Mouse (Mus musculus) forebrain, embryonic 11.5 days (tissue): ENCODE results near the gene Armcx1. TPM values are rescaled to one million over a fixed set of nuclear protein-coding genes. Genes with fewer than 3 reads are reported as not detected.
"Not testable (repeated sequence)": the region's sequence is repeated elsewhere in the genome, so short reads cannot be mapped to it uniquely, and the experiment has no call there.

Experiments
- ATAC-seq: fragments of 200-750 bp; cut with Nextera tagmentation; replicated peaks from 2 replicates; pipeline ENCODE4 v1.8.0; 2017; ENCODE audit warnings: moderate TSS enrichment; ENCODE audit not compliant: low FRiP score
- DNase-seq: peaks from one replicate; pipeline ENCODE4 v3.0.0-alpha.2; 2017; ENCODE audit warnings: low spot score
- H3K27ac ChIP-seq: fragments of 300-500 bp; sonication (generic); 2 replicates; pipeline ENCODE4 v1.5.1; 2014; ENCODE audit warnings: low read depth, low read length
- H3K27me3 ChIP-seq: fragments of 300-500 bp; sonication (generic); 2 replicates; pipeline ENCODE4 v1.6.1; 2014; ENCODE audit warnings: mild to moderate bottlenecking, low read length, mixed read lengths; ENCODE audit not compliant: control insufficient read depth, insufficient read depth
- H3K36me3 ChIP-seq: fragments of 300-500 bp; sonication (generic); 2 replicates; pipeline ENCODE4 v1.6.1; 2014; ENCODE audit warnings: mild to moderate bottlenecking, low read length, moderate library complexity, mixed read lengths; ENCODE audit not compliant: control insufficient read depth, insufficient read depth
- H3K4me1 ChIP-seq: fragments of 300-500 bp; sonication (generic); replicated peaks from 2 replicates; pipeline ENCODE4 v1.6.1; 2014; ENCODE audit warnings: low read length, mixed read lengths; ENCODE audit not compliant: control insufficient read depth, insufficient read depth
- H3K4me2 ChIP-seq: fragments of 300-500 bp; sonication (generic); 2 replicates; pipeline ENCODE4 v1.6.1; 2014; ENCODE audit warnings: low read depth, mild to moderate bottlenecking, low read length, moderate library complexity, mixed read lengths; ENCODE audit not compliant: severe bottlenecking
- H3K4me3 ChIP-seq: fragments of 300-500 bp; sonication (generic); 2 replicates; pipeline ENCODE4 v1.5.1; 2014; ENCODE audit warnings: low read depth, low read length
- H3K9ac ChIP-seq: fragments of 300-500 bp; sonication (generic); 2 replicates; pipeline ENCODE4 v1.6.1; 2014; ENCODE audit warnings: low read length
- H3K9me3 ChIP-seq: fragments of 300-500 bp; sonication (generic); 2 replicates; pipeline ENCODE4 v1.6.1; 2016; ENCODE audit warnings: low read length, mixed read lengths; ENCODE audit not compliant: control insufficient read depth
- WGBS: fragments of 180-500 bp; shearing (Covaris S2); extraction: QIAGEN DNeasy Blood & Tissue Kit; methylation state at CpG from one replicate; pipeline ENCODE4 v1.1.7; 2014; 5-methylcytosine and 5-hydroxymethylcytosine counted together
- polyA plus RNA-seq: library from polyadenylated mRNA; unstranded; fragments of >200 nt; fragmentation: Nextera tagmentation; extraction: Ambion mirVana; gene quantifications from 2 replicates; pipeline ENCODE4 v1.2.1, GENCODE M21; 2014

Armcx1 gene
- polyA plus RNA-seq, 1 experiment from 2014 or later: 40.5 TPM

GRCm38 (mm10) chrX:134750764-134751592, 33.2 kb downstream of the Armcx1 start, which contains the start of gene Armcx6:
Gene Armcx6 (minus strand): TSS chrX:134751417.
- Histone ChIP-seq H3K27ac (no peak within 1 kb of the TSS), H3K4me2 (peak within 1 kb of the TSS; percentile 65), H3K9ac (peak within 1 kb of the TSS; percentile 64), H3K36me3 (no peaks in the 10 kb centered on the region), H3K9me3 (no peaks in the 10 kb centered on the region), H3K27me3 (no peaks in the 10 kb centered on the region; the same call in 1 of the 2 replicates), H3K4me1 (no peaks in the 10 kb centered on the region), H3K4me3 (peak within 1 kb of the TSS; percentile 42)
- DNase-seq (peak; percentile 79), ATAC-seq (peak; percentile 94)
- 28% methylated on average over 36 of the region's 36 CpGs for WGBS

- H3K36me3 ChIP-seq: no peaks in the 10 kb centered on the region
- H3K27me3 ChIP-seq: no peaks in the 10 kb centered on the region; the same call in 1 of the 2 replicates
- 55% methylated on average over 2 of the region's 2 CpGs for WGBS
- no peak overlapping the region for H3K4me3 ChIP-seq
- DNase-seq (no peak), ATAC-seq (no peak)
- no peak overlapping the region for H3K4me2 ChIP-seq
- H3K9ac ChIP-seq: no peak overlapping the region
- H3K4me1 ChIP-seq: no peaks in the 10 kb centered on the region
- H3K27ac ChIP-seq: no peak overlapping the region
- H3K9me3 ChIP-seq: no peaks in the 10 kb centered on the region
These were observed 34.1 kb downstream of the Armcx1 start for GRCm38 (mm10) chrX:134751910-134752309.

GRCm38 (mm10) chrX:134752584-134752983, 34.8 kb downstream of the Armcx1 start:
- no peaks in the 10 kb centered on the region for H3K36me3 ChIP-seq
- no peaks in the 10 kb centered on the region for H3K4me1 ChIP-seq
- no peak overlapping the region for H3K9ac ChIP-seq
- H3K27me3 ChIP-seq: no peaks in the 10 kb centered on the region; the same call in 1 of the 2 replicates
- H3K4me2 ChIP-seq: no peak overlapping the region
- H3K9me3 ChIP-seq: no peaks in the 10 kb centered on the region
- DNase-seq (no peak), ATAC-seq (no peak)
- WGBS: 26% methylated on average over 4 of the region's 4 CpGs
- H3K4me3 ChIP-seq: no peak overlapping the region
- H3K27ac ChIP-seq: no peak overlapping the region

- Histone ChIP-seq H3K36me3 (no peaks in the 10 kb centered on the region), H3K9me3 (no peaks in the 10 kb centered on the region), H3K9ac (peak within 1 kb of the TSS; percentile 69), H3K4me1 (no peaks in the 10 kb centered on the region), H3K27ac (0 out of 2 replicates have a peak within 1 kb of the TSS, but pooled peaks have one; percentile 12), H3K4me2 (peak within 1 kb of the TSS; percentile 49), H3K27me3 (no peaks in the 10 kb centered on the region; the same call in 1 of the 2 replicates), H3K4me3 (peak within 1 kb of the TSS; percentile 53)
- 26% methylated on average over 46 of the region's 46 CpGs for WGBS
- DNase-seq: peak; percentile 72
- peak; percentile 97 for ATAC-seq
These were observed 38.9 kb downstream of the Armcx1 start, which contains the start of gene Armcx3 for GRCm38 (mm10) chrX:134756434-134757292. Gene Armcx3 (plus strand): TSS chrX:134756595.

- Histone ChIP-seq H3K4me1 (no peaks in the 10 kb centered on the region), H3K9ac (peak overlapping the region; percentile 69), H3K4me2 (peak overlapping the region; percentile 49), H3K4me3 (peak overlapping the region; percentile 53), H3K27me3 (no peaks in the 10 kb centered on the region; the same call in 1 of the 2 replicates), H3K9me3 (no peaks in the 10 kb centered on the region), H3K27ac (no peak overlapping the region), H3K36me3 (no peaks in the 10 kb centered on the region)
- 31% methylated on average over 13 of the region's 13 CpGs for WGBS
- peak; percentile 48 for ATAC-seq
- no peak for DNase-seq
These were observed 39.7 kb downstream of the Armcx1 start for GRCm38 (mm10) chrX:134757293-134757995.

GRCm38 (mm10) chrX:134763428-134764198, 45.9 kb downstream of the Armcx1 start:
- not testable (repeated sequence) for H3K27ac ChIP-seq, DNase-seq, H3K9ac ChIP-seq, H3K4me3 ChIP-seq, H3K4me2 ChIP-seq, H3K36me3 ChIP-seq, H3K4me1 ChIP-seq, H3K27me3 ChIP-seq, H3K9me3 ChIP-seq
- ATAC-seq: peak; percentile 67; the same call in 1 of the 2 replicates
- 47% methylated on average over 3 of the region's 4 CpGs for WGBS
